Mouse (Mus musculus) kidney, adult 2 months (tissue): ENCODE data around the gene Nr1d1.

Experiments used
- CTCF ChIP-seq: fragments of 200-500 bp; conservative IDR thresholded peaks from 2 replicates; pipeline ENCODE4 v1.5.1; 2011; ENCODE audit warnings: low read depth, mild to moderate bottlenecking, control low read depth, low read length, moderate library complexity, mixed read lengths; ENCODE audit not compliant: insufficient read depth, insufficient read length
- POLR2A ChIP-seq: fragments of 200-500 bp; IDR thresholded peaks from one replicate; pipeline ENCODE4 v1.6.1; 2011; ENCODE audit warnings: low read depth, low read length, control low read depth

GRCm38 (mm10) chr11:98754151-98754620 is 20.9 kb downstream of the Nr1d1 start:
- TF ChIP-seq CTCF (no peak), POLR2A (no peak)
